ENCODE assay signal across 16 mouse cellular contexts in genomic region chr7:45027761-45028160, GRCm38 (mm10).
"Had no signal": no experiment of that assay in that cellular context is flagged by ENCODE, and none has a peak within 500 bp of the region (broad histone marks: within the 10 kb centered on the region; RNA-seq: fewer than 3 reads in every experiment).

No protein-coding gene starts in this region.

- DNase-seq: retina, postnatal 1 day; right cerebral cortex, adult 18-20 months; right cerebral cortex, postnatal 14 days; right cerebral cortex, postnatal 25 days; right cerebral cortex, postnatal 4 days; spleen, adult 18-20 months; thymus, adult 18-20 months; thymus, adult 2 months; thymus, postnatal 14 days; thymus, postnatal 25 days; thymus, postnatal 36 days; thymus, postnatal 4 days had no signal

- H3K9ac ChIP-seq: neural tube, embryonic 13.5 days; neural tube, embryonic 15.5 days; stomach, embryonic 15.5 days had no signal

- H3K27me3 ChIP-seq: neural tube, embryonic 13.5 days; neural tube, embryonic 15.5 days; stomach, embryonic 15.5 days had no signal

- H3K9me3 ChIP-seq: neural tube, embryonic 13.5 days; neural tube, embryonic 15.5 days; stomach, embryonic 15.5 days had no signal

- H3K27ac ChIP-seq: neural tube, embryonic 13.5 days; neural tube, embryonic 15.5 days; stomach, embryonic 15.5 days; stomach, postnatal 0 days had no signal

- H3K4me2 ChIP-seq: neural tube, embryonic 13.5 days; neural tube, embryonic 15.5 days; stomach, embryonic 15.5 days had no signal

- H3K4me3 ChIP-seq: neural tube, embryonic 13.5 days; neural tube, embryonic 15.5 days; stomach, embryonic 15.5 days had no signal
